Mouse (Mus musculus): ENCODE data around the gene Hacd4.

The Hacd4 gene

DNA sequence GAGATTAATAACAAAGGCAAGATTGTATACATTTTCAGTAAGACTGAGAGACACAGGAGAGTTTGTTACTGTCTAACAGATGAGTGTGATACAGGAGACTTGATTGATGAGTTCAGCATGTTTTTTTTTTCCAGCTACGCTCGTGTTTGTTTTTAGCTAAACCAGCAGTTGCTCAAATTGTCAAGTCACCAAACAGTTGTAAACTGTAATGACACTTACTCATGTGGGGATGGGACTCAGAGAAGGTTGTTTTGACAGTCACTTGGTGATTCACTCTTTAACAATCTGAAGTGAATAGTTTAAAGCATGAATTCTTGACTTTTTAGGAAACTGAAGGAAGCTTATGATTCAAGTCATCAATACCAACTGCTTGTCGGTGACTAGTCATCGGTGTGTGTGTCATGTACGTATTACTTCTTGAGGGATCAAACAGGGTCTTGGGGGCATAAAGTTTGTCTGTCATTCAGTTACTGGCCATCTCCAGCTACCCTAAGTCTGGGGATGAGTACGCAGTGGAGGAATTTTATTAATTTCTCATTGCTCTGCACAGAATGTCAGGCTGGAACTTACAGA, 2.0 kb downstream of the Hacd4 start:
- no peak for DNase-seq (ENCODE audit: low read depth in 1 of 2, low spot score in 2 of 2)

DNA sequence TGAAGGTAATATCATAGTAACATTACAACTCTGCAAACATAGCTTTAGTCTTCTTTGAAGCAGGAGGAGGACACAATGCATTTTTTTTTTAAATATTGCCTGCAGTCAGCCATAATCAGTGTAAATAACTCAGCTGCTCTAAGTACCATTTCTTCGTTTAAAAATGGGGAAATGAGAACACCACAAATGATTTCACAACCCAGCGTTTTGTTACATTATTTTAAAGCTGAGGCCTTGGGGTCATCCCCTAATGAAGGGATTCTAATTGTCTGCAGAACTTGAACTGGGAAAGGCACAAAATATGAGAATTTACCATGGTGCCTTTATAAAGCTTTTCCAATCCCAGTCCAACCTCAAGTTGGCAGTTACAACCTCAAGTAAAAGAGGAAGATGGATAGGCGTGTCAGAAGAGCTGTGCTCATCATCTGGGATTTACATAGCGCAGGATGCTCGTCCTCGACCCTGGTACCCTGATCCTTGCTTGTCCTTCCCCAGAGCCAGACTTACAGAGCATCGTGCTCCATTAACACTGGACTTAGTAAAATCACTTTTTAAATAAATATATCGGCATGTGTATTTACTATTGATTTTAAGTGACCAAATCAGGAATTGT, 6.2 kb downstream of the Hacd4 start:
- no peak for DNase-seq (ENCODE audit: low read depth in 1 of 2, low spot score in 2 of 2)

DNA sequence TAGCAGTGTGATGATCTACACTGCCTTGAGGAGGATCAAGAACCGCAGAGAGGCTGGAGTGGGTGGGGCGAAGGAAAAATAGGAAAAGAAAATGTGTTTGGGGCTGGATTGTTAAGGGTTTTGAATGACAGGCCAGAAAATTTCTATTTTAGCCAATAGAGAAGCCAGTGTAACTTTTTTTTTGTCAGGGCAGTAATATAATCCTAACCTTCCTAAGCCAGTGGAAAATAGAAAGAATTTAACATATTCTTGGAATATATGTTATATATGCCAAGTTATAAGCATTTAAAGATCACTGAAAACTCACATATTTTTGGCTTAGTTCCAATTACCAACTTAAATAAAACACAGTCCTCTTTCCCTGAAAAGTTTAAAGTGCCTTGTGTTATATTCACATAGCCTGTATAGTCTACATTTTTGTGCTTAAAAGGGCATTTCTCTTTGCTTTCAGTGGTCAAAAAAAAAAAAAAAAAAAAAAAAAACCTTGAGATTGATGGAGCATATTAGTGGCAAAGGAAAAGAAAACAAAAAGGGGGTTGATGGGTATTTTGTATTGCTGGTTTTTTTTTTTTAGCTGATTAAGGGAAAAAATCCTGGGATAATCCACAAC, 11.0 kb downstream of the Hacd4 start:
- no peak for DNase-seq (ENCODE audit: low read depth in 1 of 2, low spot score in 2 of 2)

DNA sequence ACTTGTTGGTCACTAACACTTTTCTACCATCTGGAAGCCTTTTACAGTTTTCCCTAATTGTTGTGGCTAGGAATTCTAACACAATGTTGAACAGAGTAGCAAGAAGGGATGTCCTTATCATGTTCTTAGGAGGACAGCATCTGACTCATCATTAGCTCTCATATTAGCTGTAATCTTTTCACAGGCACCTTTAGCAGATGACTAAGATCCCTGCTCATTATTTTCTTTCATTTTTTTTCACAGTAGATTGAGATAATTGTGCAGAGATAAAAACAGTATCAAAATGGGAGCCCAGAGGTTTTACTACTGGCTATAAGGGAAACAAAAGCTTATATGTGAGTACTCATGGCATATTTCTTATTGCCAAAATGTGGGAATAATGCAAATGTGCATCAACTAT, 14.2 kb downstream of the Hacd4 start:
- DNase-seq (ENCODE audit: low read depth in 1 of 2, low spot score in 2 of 2), result no peak

DNA sequence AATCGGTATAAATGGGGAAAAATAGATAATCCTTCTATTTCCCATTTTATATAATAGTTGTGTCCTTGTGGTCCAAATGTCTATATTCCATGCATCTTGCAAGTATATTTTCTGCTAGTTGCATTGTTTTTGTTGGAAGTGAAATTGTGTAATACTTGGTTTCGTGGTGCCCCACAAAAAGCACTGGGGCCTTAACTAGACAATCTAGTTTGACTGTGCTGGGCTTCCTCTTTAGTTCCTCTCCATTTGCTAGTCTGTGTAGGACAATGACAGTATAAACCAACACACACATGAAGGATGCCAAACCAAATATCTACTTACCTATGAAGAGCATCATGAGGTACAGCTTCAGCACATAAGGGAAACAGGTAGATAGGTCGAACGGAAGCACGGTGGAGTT, 19.4 kb downstream of the Hacd4 start:
- no peak for DNase-seq (ENCODE audit: low read depth in 1 of 2, low spot score in 2 of 2)

DNA sequence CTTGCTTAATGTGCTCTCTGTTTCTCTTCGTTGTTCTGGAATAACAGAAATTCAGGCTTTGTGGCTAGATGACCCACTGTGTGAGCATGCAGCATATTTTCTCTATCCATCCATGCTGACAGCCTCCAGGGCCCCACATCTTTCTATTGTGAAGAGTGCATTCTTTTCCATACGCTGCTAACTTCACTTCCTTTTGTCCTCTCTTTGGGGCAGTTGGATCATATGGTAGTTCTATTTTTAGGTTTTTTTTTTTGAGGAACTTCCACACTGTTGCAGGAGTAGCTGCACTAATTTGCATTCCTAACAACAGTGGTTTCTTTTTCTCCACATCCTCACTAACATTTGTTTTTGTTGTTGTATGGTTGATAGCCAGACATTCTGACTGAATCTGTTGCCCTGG, 23.7 kb downstream of the Hacd4 start:
- DNase-seq (ENCODE audit: low read depth in 1 of 2, low spot score in 2 of 2), result no peak

DNA sequence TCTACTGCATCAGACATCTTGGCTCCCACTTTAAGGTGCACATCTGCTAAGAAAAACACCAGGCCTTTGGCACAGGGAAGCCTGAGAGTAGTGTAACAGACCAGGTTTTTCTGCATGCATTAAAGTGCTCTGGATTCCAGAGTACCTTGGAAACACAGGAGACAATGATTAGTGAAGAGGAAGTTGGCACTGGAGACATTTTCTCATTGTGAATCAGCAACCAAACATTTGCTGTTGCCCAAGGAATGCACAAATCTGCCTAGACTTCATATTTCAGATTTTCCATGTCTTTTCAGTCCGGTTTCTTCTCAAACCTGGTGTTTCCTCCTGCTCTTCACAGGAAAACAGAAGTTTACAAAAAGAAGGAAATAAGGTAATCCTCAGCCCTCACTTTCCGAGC, 26.4 kb downstream of the Hacd4 start:
- DNase-seq (ENCODE audit: low read depth in 1 of 2, low spot score in 2 of 2), result no peak

DNA sequence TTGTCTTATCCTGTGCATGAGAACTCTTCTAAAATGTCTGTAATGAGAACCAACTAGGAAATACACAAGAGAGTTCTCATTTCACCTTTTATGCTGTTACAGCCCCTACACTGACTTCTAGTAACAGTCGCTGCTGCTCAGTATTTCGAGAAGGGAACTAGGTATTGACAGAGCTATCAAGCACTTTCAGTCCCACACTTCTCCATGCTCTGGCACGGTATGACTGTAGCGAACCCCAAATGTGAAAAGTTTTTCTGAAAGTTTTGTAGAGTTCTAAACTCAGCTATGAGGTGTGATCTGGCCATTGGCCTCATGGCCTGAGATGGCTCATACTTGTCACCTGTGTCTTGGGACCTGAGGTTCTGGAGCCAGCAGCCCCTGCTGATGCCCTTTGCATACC, 29.4 kb downstream of the Hacd4 start:
- DNase-seq (ENCODE audit: low read depth in 1 of 2, low spot score in 2 of 2), result no peak

DNA sequence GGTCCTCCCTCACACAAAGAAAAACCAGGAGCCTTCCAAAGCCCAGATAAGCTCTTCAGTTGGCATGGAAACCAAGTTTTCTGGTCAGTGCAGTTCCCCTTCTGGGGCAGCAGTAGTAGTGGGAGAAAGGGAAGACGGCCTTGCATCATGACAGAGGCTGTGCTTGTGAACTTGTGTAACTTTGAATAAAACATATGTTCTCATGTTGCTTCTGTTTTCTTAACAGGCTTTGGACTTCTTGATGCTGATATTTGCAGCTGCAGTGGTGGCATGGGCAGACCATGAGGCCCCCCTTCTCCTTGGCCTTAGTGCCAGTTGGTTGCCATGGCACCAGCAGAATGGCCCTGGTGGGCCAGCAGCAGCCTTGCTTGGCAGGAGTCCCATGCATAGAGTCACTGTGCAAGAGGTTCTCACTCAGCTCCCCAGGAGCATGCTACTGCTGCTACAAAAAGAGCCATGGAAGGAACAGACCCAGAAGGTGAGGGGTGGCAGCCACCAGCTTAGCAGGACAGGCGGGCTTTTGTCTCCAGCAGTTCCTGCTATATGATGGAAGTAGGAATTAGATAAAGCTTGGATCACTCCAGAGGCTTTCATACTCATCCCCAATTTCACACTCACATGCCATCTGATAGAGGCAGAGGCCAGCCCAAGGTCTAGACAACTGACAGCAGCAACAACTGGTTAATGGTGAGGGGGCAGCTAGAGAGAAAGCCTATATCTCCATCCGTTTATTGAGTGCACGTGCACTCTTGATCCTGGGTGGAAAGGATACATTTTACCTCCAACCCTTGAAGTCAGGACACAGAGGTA, 31.6 kb downstream of the Hacd4 start:
- DNase-seq (ENCODE audit: low read depth in 1 of 2, low spot score in 2 of 2), result peak; percentile 23 to 33

DNA sequence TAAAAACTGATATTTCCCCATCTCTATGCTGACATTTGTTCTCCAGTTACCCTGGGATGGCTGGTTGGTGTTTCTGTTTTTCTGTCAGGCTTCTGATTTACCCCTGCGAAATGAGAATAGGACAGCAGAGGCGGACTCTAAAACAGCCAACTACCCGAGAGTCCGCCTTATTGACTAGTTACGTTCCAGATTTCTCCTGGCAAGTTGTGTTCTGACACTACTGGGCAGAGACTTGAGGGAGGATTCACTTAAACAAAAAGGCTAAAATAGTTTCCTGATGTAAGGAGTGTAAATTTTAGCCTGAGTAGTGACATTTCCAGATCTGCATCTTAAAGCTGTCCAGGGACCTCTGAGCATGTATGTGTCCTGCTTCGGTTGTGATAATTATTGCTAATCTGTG, 35.8 kb downstream of the Hacd4 start:
- no peak for DNase-seq (ENCODE audit: low read depth in 1 of 2, low spot score in 2 of 2)

DNA sequence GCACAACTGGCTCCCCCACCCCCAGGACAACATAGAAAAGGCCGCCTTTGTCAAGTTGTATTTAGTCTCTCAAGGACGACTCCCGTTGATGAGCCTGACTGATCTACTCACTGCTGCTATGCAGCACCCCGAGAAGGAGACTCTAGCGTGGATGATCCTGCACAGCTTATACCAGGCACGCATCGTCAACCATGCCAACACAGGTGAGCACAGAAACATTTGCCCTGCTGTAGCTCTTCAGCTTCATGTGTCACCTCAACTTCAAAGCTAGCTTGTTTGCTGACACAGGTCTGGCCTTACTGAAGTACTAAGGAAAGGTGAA, 37.8 kb downstream of the Hacd4 start:
- no peak for DNase-seq (ENCODE audit: low read depth in 1 of 2, low spot score in 2 of 2)

DNA sequence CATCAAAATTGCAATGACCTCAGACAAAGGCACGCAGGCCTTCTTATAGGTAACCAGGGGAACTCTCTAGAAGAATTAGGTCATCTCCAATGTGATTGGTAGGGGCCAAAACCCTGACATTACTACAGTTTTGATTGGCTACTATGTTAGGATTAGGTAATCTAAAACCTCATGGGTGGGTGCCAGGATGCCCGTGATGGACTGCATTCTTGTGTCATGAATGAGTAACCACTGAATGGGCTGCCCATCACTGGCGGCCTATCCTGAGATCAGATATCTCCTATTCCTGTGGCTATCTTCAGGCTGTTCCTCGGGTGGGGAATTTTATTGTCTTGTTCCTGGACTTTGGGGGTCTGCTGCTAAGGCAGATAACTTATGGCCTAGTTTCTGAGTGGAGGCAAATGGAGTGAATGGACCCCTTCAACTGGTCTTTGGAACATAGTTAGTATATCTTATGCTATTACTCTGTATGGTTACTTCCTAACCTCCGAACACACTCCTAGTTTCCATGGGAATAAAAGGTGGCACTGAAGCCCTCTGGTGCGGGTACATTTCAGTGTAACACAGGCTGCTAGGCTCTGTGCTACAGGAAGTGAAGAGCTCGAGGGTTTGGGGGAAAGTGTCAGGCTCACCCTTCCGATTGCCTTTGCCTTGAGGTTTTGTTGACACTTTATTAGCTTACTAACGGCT, 38.3 kb downstream of the Hacd4 start:
- no peak for DNase-seq (ENCODE audit: low read depth in 1 of 2, low spot score in 2 of 2)

DNA sequence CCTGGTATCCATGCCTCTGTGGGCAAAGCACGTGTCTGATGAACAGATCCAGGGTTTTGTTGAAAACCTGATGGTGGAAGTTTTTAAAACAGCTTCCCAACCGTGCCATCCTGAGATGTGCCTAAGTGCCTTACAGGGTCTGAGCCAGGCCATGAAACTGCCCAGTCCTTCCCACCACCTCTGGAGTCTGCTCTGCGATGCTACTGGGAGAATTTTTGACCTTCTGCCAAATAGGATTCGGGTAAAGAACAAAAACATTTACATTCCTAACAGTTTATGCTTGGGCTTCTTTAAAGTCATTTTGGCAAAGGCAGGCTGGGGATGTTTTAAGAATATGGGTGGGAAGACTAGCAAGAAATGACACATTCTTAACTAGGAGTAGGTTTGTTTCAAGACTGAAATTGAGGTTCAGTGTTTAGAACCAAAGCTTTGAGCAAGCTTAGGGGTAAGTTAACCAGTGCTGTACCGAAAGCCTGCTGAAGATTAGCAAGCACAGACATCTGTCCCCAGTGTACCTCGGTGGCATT, 41.7 kb downstream of the Hacd4 start:
- no peak for DNase-seq (ENCODE audit: low read depth in 1 of 2, low spot score in 2 of 2)

DNA sequence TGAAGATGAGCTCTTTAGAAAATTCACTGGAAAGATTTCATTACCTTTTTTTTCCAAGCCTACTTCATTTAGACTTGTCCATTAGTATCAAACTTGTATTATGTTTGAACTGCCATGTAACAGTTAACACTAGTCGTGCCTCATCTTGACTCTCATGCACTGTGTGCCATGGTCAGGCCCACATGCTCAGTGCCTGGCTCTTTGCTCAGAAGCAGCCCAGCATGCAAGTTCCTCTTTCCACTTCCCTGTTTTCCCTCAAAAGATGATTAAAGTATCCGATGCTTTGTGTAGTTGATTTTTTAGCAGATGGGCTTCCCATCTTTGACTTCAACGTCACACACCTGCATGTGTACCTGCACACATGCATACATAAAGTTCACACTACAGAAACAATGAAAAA, 43.0 kb downstream of the Hacd4 start:
- peak in 1 of 2 experiments; percentile 10 for DNase-seq (ENCODE audit: low read depth in 1 of 2, low spot score in 2 of 2)

DNA sequence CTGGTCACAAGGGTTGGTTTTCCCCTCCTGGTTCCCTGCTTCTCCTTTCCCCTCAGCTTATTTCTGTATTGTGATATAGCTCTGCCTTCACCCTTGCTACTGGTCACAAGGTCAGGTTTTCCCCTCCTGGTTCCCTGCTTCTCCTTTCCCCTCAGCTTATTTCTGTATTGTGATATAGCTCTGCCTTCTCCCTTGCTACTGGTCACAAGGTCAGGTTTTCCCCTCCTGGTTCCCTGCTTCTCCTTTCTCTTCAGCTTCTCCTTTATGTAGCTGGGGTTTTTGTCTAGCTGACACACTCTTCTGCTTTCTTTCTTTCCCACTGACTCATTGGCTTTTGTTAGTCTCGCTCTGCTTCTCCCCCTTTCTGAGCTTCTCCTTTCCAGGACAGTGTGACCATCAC, 48.1 kb downstream of the Hacd4 start:
- DNase-seq (ENCODE audit: low read depth in 1 of 2, low spot score in 2 of 2), result peak in 1 of 2 experiments; percentile 10

DNA sequence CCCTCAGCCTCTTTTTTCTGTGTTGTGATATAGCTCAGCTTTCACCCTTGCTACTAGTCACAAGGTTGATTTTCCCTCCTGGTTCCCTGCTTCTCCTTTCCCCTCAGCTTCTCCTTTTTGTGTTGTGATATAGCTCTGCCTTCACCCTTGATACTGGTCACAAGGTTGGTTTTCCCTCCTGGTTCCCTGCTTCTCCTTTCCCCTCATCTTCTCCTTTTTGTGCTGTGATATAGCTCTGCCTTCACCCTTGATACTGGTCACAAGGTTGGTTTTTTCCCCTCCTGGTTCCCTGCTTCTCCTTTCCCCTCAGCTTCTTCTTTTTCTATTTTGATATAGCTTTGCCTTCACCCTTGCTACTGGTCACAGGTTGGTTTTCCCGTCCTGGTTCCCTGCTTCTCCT, 48.7 kb downstream of the Hacd4 start:
- DNase-seq (ENCODE audit: low read depth in 1 of 2, low spot score in 2 of 2), result no peak

DNA sequence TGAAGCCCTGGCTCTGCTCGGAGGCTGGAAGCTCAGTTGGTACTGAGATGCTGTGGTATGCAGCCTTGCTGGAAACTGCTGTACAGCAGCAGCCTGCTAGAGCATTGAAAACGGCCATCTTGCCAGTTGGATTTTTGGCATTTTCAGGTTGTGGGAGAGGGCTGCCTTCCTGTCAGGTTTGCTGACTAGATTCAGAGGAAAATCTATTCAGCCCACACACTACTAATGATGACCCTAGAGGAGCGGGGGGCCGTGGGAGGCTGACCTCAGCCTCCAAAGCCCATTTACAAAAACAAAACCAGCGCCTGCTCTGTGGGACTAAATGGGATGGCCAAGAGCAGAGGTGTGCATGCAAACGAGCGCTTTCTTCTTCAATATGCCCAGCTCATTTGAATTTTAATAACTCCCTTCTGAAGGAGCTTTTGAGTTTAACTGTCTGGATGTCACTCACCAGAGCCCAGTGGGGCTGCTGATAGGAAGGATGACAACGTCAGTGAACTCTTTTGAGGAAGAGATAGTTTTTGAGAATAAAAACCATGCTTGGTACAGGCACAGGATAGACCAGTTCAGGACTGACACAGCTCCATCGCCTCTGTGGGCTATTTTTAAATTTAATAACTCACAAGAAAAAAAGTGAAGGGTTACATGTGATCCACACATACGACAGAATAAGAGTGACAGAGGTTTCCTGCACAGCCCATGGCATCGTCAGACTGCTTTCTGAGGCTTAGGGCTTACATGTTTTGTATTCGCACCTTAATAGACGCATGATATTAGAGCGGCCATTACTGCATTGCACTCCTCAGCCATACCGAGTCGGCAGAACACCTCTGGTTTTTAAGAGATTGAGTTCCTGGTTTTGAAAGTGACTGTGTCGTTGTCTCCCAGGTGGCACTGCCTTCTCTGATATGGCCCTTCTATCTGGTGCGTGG, 66.2 kb downstream of the Hacd4 start:
- no peak for DNase-seq (ENCODE audit: low read depth in 1 of 2, low spot score in 2 of 2)

DNA sequence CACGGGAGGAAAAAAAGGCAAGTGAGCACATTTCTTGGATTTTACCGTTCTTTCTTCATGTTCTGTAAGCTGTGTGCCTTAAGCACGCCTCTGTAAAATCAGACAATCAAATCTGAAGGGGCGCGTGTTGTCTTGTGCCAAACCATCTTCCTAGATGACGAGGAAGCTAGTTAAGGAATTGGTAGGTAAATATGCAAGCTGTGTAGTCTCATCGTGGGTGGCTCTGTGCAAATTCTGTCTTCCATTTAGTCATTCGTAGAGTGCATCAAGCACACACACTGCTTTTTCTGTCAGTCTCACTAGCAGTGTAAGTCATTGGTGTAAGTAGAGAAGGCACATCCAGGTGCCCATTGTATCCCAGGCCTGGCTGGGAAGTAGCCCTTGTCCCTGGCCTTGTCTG, 67.9 kb downstream of the Hacd4 start:
- no peak for DNase-seq (ENCODE audit: low read depth in 1 of 2, low spot score in 2 of 2)

DNA sequence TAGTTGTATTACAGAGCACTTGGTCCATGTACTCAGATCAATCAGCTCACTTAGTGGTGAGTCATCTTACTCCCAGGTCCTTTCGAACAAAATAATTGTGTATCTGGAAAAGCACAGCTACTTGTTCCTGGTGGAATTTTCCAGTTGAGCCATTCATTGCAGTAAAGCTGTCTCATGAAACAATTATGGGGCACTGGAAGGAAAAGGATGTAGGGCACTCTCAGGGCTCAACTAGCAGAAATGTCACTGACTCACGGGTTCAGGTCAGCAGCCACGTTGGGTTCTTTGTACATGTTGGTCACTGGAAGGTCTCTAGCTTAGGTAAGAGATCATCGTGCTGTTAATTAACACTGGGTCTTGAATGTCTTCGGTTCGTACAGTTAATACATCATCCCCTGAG, 68.8 kb downstream of the Hacd4 start:
- DNase-seq (ENCODE audit: low read depth in 1 of 2, low spot score in 2 of 2), result no peak

DNA sequence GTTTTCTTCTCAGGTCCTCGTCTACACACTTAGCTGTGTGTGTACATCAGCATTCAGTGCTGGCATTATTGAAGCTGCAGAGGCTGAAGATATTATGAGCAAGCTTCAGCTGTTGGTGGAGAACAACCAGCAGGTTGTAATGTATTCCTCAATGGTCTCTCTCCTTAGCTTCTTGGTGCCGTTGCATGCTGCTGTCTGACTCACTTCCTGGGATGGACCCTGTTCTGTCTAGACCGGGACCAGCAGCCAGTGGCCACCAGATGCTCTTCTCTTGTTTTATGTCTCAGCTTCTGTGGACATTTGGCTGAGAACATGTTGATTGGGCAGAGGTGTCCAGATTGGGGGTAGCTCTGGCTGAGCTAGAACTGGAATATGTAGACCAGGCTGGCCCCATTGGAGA, 81.3 kb downstream of the Hacd4 start:
- no peak for DNase-seq (ENCODE audit: low read depth in 1 of 2, low spot score in 2 of 2)
